Mouse (Mus musculus) olfactory bulb, adult 2 months (tissue): ENCODE data around the gene Napepld.

Experiments
- CTCF ChIP-seq: fragments of 200-500 bp; IDR thresholded peaks from 2 replicates; pipeline ENCODE4 v1.5.1; 2012; ENCODE audit warnings: low read depth, mild to moderate bottlenecking, low read length, moderate library complexity; ENCODE audit not compliant: insufficient read depth
- POLR2A ChIP-seq: fragments of 200-500 bp; IDR thresholded peaks from 2 replicates; pipeline ENCODE4 v1.6.1; 2012; ENCODE audit warnings: mild to moderate bottlenecking, low read depth, low read length, moderate library complexity; ENCODE audit not compliant: insufficient read depth

DNA sequence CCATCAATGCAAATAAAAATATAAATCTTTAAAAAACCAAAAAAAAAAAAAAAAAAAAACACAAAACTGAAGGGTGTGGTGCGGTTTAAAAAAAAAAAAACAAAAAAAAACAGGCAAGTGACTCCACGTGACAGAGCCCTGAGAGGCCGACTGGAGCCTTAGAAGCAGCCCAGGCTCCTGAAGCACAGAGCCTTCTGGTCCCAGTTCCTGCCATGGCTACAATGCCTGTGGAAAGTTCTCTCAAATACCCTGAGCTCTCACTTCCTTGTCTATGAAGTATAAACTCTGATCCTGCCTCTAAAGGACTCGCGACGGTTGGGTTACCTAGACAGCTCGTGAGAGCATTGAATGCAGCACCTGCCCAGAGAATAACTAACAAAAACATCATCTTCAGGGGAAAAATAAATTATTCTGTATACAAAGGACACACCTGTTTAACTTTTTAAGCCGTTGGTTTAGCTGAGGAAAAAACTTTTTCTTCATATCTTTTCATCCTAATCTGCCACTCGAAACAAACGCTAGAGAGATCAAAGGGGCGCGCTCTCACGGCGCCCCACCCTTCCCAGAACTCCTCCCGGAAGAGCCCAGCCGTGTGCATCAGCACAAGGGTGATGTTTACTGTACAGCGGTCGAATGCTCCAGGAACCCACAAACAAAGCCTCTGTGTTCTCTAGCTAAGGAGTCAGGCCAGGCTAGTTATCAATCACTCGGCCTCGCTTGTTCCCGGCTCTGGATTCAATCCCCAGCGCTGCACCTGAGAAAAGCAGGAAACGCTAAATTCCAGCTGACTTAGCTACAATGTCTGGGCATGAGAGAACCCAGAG, 28.2 kb downstream of the Napepld start:
- no peak; the same call in 1 of the 2 replicates for TF ChIP-seq POLR2A
- TF ChIP-seq CTCF = no peak
